Mouse (Mus musculus): ENCODE measurements around the gene Phf5a. TPM values are rescaled to one million over a fixed set of nuclear protein-coding genes. Genes with fewer than 3 reads are reported as not detected.

The Phf5a gene
- polyA plus RNA-seq (2012; rRNA removed), result 20.7 and 21.6 TPM in 2 replicates

DNA sequence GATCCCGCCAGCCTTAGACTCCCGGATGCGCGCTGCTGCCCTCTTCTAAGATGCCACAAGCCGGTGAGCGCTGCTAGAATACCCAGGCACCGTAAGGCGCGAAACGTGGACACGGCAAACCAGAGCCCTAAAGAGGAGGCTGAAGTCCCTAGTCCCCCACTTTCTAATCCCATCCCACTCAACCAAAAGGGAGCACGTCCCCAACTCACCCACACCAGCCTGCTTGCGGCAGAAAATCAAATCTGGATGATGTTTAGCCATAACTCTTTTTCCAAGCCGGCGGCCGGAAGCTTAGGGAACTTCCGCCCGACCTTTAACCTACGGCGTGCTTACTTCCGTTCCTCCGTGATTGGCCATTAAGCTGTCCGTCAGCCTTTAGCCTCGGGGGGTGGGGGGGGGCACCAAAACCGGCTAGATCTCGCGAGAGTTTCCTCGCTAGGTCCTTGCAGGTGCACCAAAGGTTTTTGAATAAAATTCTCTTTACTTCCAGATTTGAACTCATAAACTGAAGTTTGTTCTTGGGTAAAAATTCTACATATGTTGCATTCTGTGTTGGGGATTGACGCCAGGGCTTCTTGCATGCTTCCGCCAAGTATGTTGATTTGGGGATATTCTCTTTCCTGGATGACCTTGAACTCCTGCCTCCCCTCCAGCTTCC lies at the start of gene Phf5a:
Phf5a (minus strand) TSS at position 308 of the 658 bp plus-strand sequence.

DNA sequence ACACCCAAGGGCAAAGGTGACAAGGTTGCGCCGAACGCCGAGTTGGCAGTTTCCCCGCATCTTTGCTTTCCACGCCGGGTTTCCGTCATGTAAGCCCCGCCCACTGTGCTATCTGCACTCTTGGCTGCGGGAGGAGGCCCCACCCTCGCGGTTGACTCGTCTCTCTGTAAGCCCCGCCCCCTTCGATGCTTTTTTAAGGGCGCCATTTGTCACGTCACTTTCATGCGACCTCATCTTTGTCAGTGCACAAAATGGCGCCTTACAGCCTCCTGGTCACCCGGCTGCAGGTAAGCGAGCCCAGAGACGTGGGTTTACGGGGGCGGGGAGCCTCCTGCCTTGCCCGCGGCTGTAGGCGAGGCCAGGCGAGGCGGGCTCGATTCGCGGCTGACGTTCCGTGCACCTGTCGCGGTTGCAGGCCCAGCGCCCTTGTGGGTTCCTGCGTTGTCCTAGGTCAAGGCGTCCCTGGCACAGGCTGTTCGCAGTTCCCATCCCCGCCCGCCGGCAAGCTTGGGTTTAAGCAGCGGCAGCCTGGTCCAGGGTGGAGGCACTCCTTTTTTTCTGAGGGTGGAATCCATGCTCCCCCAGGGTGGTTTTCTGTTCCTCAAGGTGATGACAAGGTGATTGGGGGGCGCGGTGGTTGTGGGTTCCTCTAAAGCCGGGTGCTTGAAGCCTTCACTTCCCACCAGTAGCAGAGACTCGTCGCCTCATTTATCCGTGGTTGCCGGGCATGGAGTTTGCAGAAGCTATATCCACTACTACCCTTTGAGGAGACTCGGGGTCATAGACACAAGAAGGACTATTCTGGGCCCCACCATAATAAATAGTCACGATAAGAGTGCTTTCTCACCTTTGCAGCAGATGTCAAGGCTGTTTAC lies 788 bp upstream of the Phf5a start, which contains the start of gene Aco2:
Aco2 (plus strand) TSS at position 48 of the 875 bp plus-strand sequence.

GRCm38 (mm10) chr15:81858517-81859329 lies 13.0 kb downstream of the Phf5a start, which contains the start of gene Tob2:
Gene Tob2, minus strand, starts transcription at chr15:81858796.

Other genes starting within 250 kb of the Phf5a start
- gene L3mbtl2, start 208.0 kb downstream of the Phf5a start, polyA plus RNA-seq (2012; rRNA removed), result 4.5 and 5.4 TPM in 2 replicates
- gene Chadl, start 174.6 kb downstream of the Phf5a start, polyA plus RNA-seq (2012; rRNA removed), result 3.8 and 7.7 TPM in 2 replicates
- 8.7 and 9.2 TPM in 2 replicates for gene Zc3h7b, start 126.9 kb downstream of the Phf5a start, polyA plus RNA-seq (2012; rRNA removed)
- 14.0 and 16.3 TPM in 2 replicates for gene Rangap1, start 126.4 kb downstream of the Phf5a start, polyA plus RNA-seq (2012; rRNA removed)
- 5.7 and 6.1 TPM in 2 replicates for gene Tef, start 69.5 kb downstream of the Phf5a start, polyA plus RNA-seq (2012; rRNA removed)
- 13.6 and 13.8 TPM in 2 replicates for gene Tob2, start 13.1 kb downstream of the Phf5a start, polyA plus RNA-seq (2012; rRNA removed)
- 137 and 147 TPM in 2 replicates for gene Aco2, start 398 bp upstream of the Phf5a start, polyA plus RNA-seq (2012; rRNA removed)
- gene Polr3h, start 54.3 kb upstream of the Phf5a start, polyA plus RNA-seq (2012; rRNA removed), result 4.3 TPM in 2 replicates
- 4.6 and 4.8 TPM in 2 replicates for gene Csdc2, start 64.8 kb upstream of the Phf5a start, polyA plus RNA-seq (2012; rRNA removed)
- 30.1 and 41.6 TPM in 2 replicates for gene Pmm1, start 89.0 kb upstream of the Phf5a start, polyA plus RNA-seq (2012; rRNA removed)
- not detected in 2 replicates for gene 1700029P11Rik, start 108.6 kb upstream of the Phf5a start, polyA plus RNA-seq (2012; rRNA removed)
- gene Xrcc6, start 115.9 kb upstream of the Phf5a start, polyA plus RNA-seq (2012; rRNA removed), result 5.4 and 5.5 TPM in 2 replicates
- 16.3 and 33.1 TPM in 2 replicates for gene Desi1, start 162.0 kb upstream of the Phf5a start, polyA plus RNA-seq (2012; rRNA removed)
- gene Snu13, start 175.7 kb upstream of the Phf5a start, polyA plus RNA-seq (2012; rRNA removed), result 22.7 and 26.4 TPM in 2 replicates
- gene 4930407I10Rik, start 187.2 kb upstream of the Phf5a start, polyA plus RNA-seq (2012; rRNA removed), result not detected in 2 replicates
- 0.04 TPM in 1 of 2 replicates, not detected in the other for gene Mei1, start 198.1 kb upstream of the Phf5a start, polyA plus RNA-seq (2012; rRNA removed)